Mouse (Mus musculus) heart, postnatal 0 days (tissue): ENCODE measurements around the gene Grid1. TPM values are rescaled to one million over a fixed set of nuclear protein-coding genes. Genes with fewer than 3 reads are reported as not detected.

Experiments used
- ATAC-seq: fragments of 200-750 bp; cut with Nextera tagmentation; 2 replicates; pipeline ENCODE4 v1.8.0; 2017; ENCODE audit warnings: low read depth, moderate number of reproducible peaks, moderate library complexity; ENCODE audit not compliant: insufficient read depth
- DNase-seq: peaks from one replicate; pipeline ENCODE4 v3.0.0-alpha.2; 2016; ENCODE audit warnings: low spot score
- H3K27ac ChIP-seq: fragments of 300-500 bp; sonication (generic); 2 replicates; pipeline ENCODE4 v1.5.1; 2014; ENCODE audit warnings: low read depth, mild to moderate bottlenecking
- H3K27me3 ChIP-seq: fragments of 300-500 bp; sonication (generic); 2 replicates; pipeline ENCODE4 v1.6.1; 2014; ENCODE audit warnings: low read length, mixed read lengths; ENCODE audit not compliant: control insufficient read depth, insufficient read depth
- H3K36me3 ChIP-seq: fragments of 300-500 bp; sonication (generic); replicated peaks from 2 replicates; pipeline ENCODE4 v1.6.1; 2014; ENCODE audit warnings: low read length, mixed read lengths; ENCODE audit not compliant: control insufficient read depth, insufficient read depth
- H3K4me1 ChIP-seq: fragments of 300-500 bp; sonication (generic); 2 replicates; pipeline ENCODE4 v1.6.1; 2014; ENCODE audit warnings: antibody characterized with exemption; ENCODE audit not compliant: control insufficient read depth, insufficient read depth
- H3K4me2 ChIP-seq: fragments of 300-500 bp; sonication (generic); 2 replicates; pipeline ENCODE4 v1.6.1; 2014; ENCODE audit warnings: low read depth, mild to moderate bottlenecking, low read length, moderate library complexity
- H3K4me3 ChIP-seq: fragments of 300-500 bp; sonication (generic); 2 replicates; pipeline ENCODE4 v1.5.1; 2014; ENCODE audit warnings: low read depth, low read length
- H3K9ac ChIP-seq: fragments of 300-500 bp; sonication (generic); replicated peaks from 2 replicates; pipeline ENCODE4 v1.6.1; 2014; ENCODE audit warnings: low read depth, low read length, mixed read lengths
- H3K9me3 ChIP-seq: fragments of 300-500 bp; sonication (generic); replicated peaks from 2 replicates; pipeline ENCODE4 v1.6.1; 2016; ENCODE audit warnings: low read length; ENCODE audit not compliant: control insufficient read depth
- CTCF ChIP-seq: IDR thresholded peaks from 2 replicates; pipeline ENCODE4 v1.5.1; 2016; ENCODE audit warnings: antibody characterized with exemption, control low read depth, low read depth
- EP300 ChIP-seq: IDR thresholded peaks from 2 replicates; pipeline ENCODE4 v1.6.1; 2016; ENCODE audit warnings: antibody characterized with exemption, low read depth
- WGBS: fragments of 180-500 bp; shearing (Covaris S2); extraction: QIAGEN DNeasy Blood & Tissue Kit; methylation state at CpG from one replicate; pipeline ENCODE4 v1.1.7; 2014; 5-methylcytosine and 5-hydroxymethylcytosine counted together
- polyA plus RNA-seq: library from polyadenylated mRNA; unstranded; fragments of >200 nt; fragmentation: Nextera tagmentation; extraction: Ambion mirVana; gene quantifications from 2 replicates; pipeline ENCODE4 v1.2.1, GENCODE M21; 2015
- total RNA-seq: library from RNA; depleted of rRNA; stranded (reverse); fragments of >200 nt; gene quantifications from 2 replicates; pipeline ENCODE4 v1.2.3, GENCODE M21; 2014; ENCODE audit warnings: low replicate concordance

Gene Grid1
- total and polyA plus RNA-seq, 2 experiments from 2014 or later, result 0.05 TPM; not detected in 1

- H3K27me3 ChIP-seq, result no peaks in the 10 kb centered on the region
- ATAC-seq (no peak), DNase-seq (no peak)
- no peak overlapping the region for H3K9ac ChIP-seq
- no peaks in the 10 kb centered on the region for H3K36me3 ChIP-seq
- no peak for TF ChIP-seq CTCF
- H3K4me1 ChIP-seq, result no peaks in the 10 kb centered on the region
- WGBS, result 58% methylated on average over 2 of the region's 2 CpGs
- H3K4me2 ChIP-seq, result no peak overlapping the region
- H3K27ac ChIP-seq, result no peak overlapping the region
- no peaks in the 10 kb centered on the region for H3K9me3 ChIP-seq
- no peak overlapping the region for H3K4me3 ChIP-seq
Measured at GRCm38 (mm10) chr14:35486017-35486416, 666.1 kb downstream of the Grid1 start.

GRCm38 (mm10) chr14:35502324-35502723, 682.4 kb downstream of the Grid1 start:
- H3K9me3 ChIP-seq, result no peaks in the 10 kb centered on the region
- no peak for TF ChIP-seq CTCF
- no peak for TF ChIP-seq EP300
- 32% methylated on average over 5 of the region's 5 CpGs for whole genome bisulfite sequencing
- H3K4me3 ChIP-seq, result no peak overlapping the region
- H3K27me3 ChIP-seq, result no peaks in the 10 kb centered on the region
- ATAC-seq, result no peak; the same call in 1 of the 2 replicates
- DNase-seq, result no peak
- no peaks in the 10 kb centered on the region for H3K36me3 ChIP-seq
- H3K9ac ChIP-seq, result no peak overlapping the region
- H3K4me1 ChIP-seq, result no peaks in the 10 kb centered on the region
- no peak overlapping the region for H3K4me2 ChIP-seq
- H3K27ac ChIP-seq, result no peak overlapping the region

- no peak overlapping the region for H3K9ac ChIP-seq
- H3K27ac ChIP-seq, result no peak overlapping the region
- H3K4me2 ChIP-seq, result no peak overlapping the region
- H3K27me3 ChIP-seq, result no peaks in the 10 kb centered on the region
- ATAC-seq (no peak), DNase-seq (no peak)
- no peaks in the 10 kb centered on the region for H3K9me3 ChIP-seq
- no peak for TF ChIP-seq EP300
- no peak for TF ChIP-seq CTCF
- H3K4me3 ChIP-seq, result no peak overlapping the region
- no peaks in the 10 kb centered on the region for H3K4me1 ChIP-seq
- no peaks in the 10 kb centered on the region for H3K36me3 ChIP-seq
Measured at GRCm38 (mm10) chr14:35519402-35519801, 699.5 kb downstream of the Grid1 start.

GRCm38 (mm10) chr14:35538835-35539234, 718.9 kb downstream of the Grid1 start:
- Histone ChIP-seq H3K9me3 (no peaks in the 10 kb centered on the region), H3K27ac (no peak overlapping the region), H3K9ac (no peak overlapping the region), H3K36me3 (no peaks in the 10 kb centered on the region), H3K4me1 (no peaks in the 10 kb centered on the region), H3K4me3 (no peak overlapping the region), H3K27me3 (no peaks in the 10 kb centered on the region), H3K4me2 (no peak overlapping the region)
- ATAC-seq (no peak), DNase-seq (no peak)
- WGBS, result 64% methylated on average over 3 of the region's 3 CpGs
- TF ChIP-seq EP300 (no peak), CTCF (no peak)

- TF ChIP-seq EP300 (no peak), CTCF (no peak)
- H3K4me2 ChIP-seq, result no peak overlapping the region
- no peak overlapping the region for H3K4me3 ChIP-seq
- no peak overlapping the region for H3K9ac ChIP-seq
- no peaks in the 10 kb centered on the region for H3K4me1 ChIP-seq
- ATAC-seq (no peak), DNase-seq (no peak)
- H3K27me3 ChIP-seq, result no peaks in the 10 kb centered on the region
- WGBS, result 61% methylated on average over 4 of the region's 4 CpGs
- H3K27ac ChIP-seq, result no peak overlapping the region
- H3K9me3 ChIP-seq, result no peaks in the 10 kb centered on the region
- H3K36me3 ChIP-seq, result no peaks in the 10 kb centered on the region
Measured at GRCm38 (mm10) chr14:35541254-35541991, 721.5 kb downstream of the Grid1 start.

GRCm38 (mm10) chr14:35541992-35542380, 722.1 kb downstream of the Grid1 start:
- TF ChIP-seq EP300 (no peak), CTCF (no peak)
- H3K4me1 ChIP-seq, result no peaks in the 10 kb centered on the region
- ATAC-seq (no peak), DNase-seq (no peak)
- H3K4me2 ChIP-seq, result no peak overlapping the region
- WGBS, result 76% methylated on average over 1 of the region's 1 CpGs
- no peaks in the 10 kb centered on the region for H3K27me3 ChIP-seq
- H3K36me3 ChIP-seq, result no peaks in the 10 kb centered on the region
- H3K9ac ChIP-seq, result no peak overlapping the region
- H3K4me3 ChIP-seq, result no peak overlapping the region
- H3K27ac ChIP-seq, result no peak overlapping the region
- no peaks in the 10 kb centered on the region for H3K9me3 ChIP-seq
